Mouse (Mus musculus) ES-E14 (cell line): ENCODE measurements around the gene Polr1e. TPM values are rescaled to one million over a fixed set of nuclear protein-coding genes. Genes with fewer than 3 reads are reported as not detected.

Experiments used
- DNase-seq: peaks from one replicate; pipeline ENCODE4 v3.0.0-alpha.2; 2013; ENCODE audit warnings: low read depth, low spot score
- H3K27ac ChIP-seq: 2 replicates; pipeline ENCODE4 v1.5.1; 2012; ENCODE audit warnings: low read depth, mild to moderate bottlenecking, low read length, moderate library complexity, mixed read lengths; ENCODE audit not compliant: poor library complexity, insufficient read depth, severe bottlenecking
- H3K36me3 ChIP-seq: 2 replicates; pipeline ENCODE4 v1.6.1; 2012; ENCODE audit warnings: mild to moderate bottlenecking, low read length, moderate library complexity, mixed read lengths; ENCODE audit not compliant: control insufficient read depth, poor library complexity, insufficient read depth, severe bottlenecking
- H3K4me1 ChIP-seq, 2 experiments: fragments of 150-350 bp in 1 of 2; sonication (generic) in 1 of 2; 2 replicates each; pipeline ENCODE4 v1.6.1; 2012; ENCODE audit warnings: low read length in 2 of 2, mild to moderate bottlenecking in 1 of 2, mixed read lengths in 1 of 2; ENCODE audit not compliant: control insufficient read depth in 2 of 2, insufficient read depth in 2 of 2, poor library complexity in 1 of 2
- H3K4me3 ChIP-seq, 2 experiments: fragments of 150-350 bp in 1 of 2; sonication (generic) in 1 of 2; 2 replicates each; pipeline ENCODE4 v1.5.1; 2012; ENCODE audit warnings: low read length in 2 of 2, low read depth in 1 of 2, mild to moderate bottlenecking in 1 of 2, mixed read lengths in 1 of 2; ENCODE audit not compliant: insufficient read depth in 1 of 2, poor library complexity in 1 of 2, severe bottlenecking in 1 of 2
- H3K9ac ChIP-seq: 2 replicates; pipeline ENCODE4 v1.6.1; 2012; ENCODE audit warnings: low read depth, mild to moderate bottlenecking, low read length, mixed read lengths; ENCODE audit not compliant: poor library complexity, insufficient read depth, severe bottlenecking
- H3K9me3 ChIP-seq: fragments of 150-350 bp; sonication (generic); 2 replicates; pipeline ENCODE4 v1.6.1; 2012; ENCODE audit warnings: low read depth, mild to moderate bottlenecking, low read length; ENCODE audit not compliant: control insufficient read depth, insufficient read depth
- CHD2 ChIP-seq: IDR thresholded peaks from 2 replicates; pipeline ENCODE4 v1.6.1; 2014; ENCODE audit warnings: mild to moderate bottlenecking, low read depth, low read length, inconsistent platforms
- HCFC1 ChIP-seq: IDR thresholded peaks from 2 replicates; pipeline ENCODE4 v1.6.1; 2012; ENCODE audit warnings: low read length, inconsistent platforms, borderline replicate concordance; ENCODE audit not compliant: insufficient read depth
- MAFK ChIP-seq: IDR thresholded peaks from 2 replicates; pipeline ENCODE4 v1.6.1; 2014; ENCODE audit warnings: mild to moderate bottlenecking, low read depth, low read length, inconsistent platforms; ENCODE audit not compliant: insufficient read depth
- ZC3H11A ChIP-seq: IDR thresholded peaks from 2 replicates; pipeline ENCODE4 v1.6.1; 2012; ENCODE audit warnings: low read depth, mild to moderate bottlenecking, inconsistent platforms, low read length, borderline replicate concordance
- ZNF384 ChIP-seq: IDR thresholded peaks from 2 replicates; pipeline ENCODE4 v1.6.1; 2012; ENCODE audit warnings: low read depth, low read length, inconsistent platforms
- in situ Hi-C, 2 experiments: fragments of 600-800 bp; cut with MboI; formaldehyde crosslinking; loops; one replicate each; pipeline ENCODE4 v1.15.1; 2025; ENCODE audit warnings: low sequenced_read_pairs in 2 of 2, inconsistent platforms in 1 of 2; ENCODE audit not compliant: unreplicated experiment in 2 of 2
- total RNA-seq: library from RNA; depleted of rRNA; stranded (reverse); fragments of 300-350 nt; gene quantifications from 2 replicates; pipeline ENCODE4 v1.2.3, GENCODE M21; 2012

Polr1e gene
- total RNA-seq, 1 experiment = 33.0 TPM

DNA sequence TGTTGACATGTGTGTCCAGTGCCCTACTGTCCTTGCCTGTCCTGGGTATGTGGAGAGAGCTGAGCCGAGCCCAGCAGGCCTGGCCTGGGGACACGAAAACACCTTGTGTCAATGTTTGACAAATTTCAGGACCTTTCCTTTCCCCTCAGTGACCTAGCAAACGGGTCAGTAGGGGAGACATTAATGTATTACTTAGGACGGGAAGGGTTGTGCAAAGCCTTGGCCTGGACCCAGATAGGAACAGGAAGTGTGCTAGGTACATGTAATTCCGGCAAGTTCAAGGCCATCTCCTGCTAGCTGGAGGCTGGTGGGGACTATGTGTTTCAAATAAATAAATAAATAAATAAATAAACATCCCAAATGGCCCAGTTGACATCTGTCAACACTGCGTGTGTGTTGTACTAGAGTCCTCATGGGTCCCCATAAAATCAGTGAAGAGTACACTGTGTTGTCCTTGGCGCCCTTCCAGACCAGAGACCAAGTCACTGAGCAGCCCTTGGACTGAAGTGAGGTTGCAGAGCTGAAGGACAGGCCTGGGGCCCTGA is 38.5 kb upstream of the Polr1e start:
- H3K9me3 ChIP-seq = no peaks in the 10 kb centered on the region
- DNase-seq = no peak
- in situ Hi-C loops = no loop called here

DNA sequence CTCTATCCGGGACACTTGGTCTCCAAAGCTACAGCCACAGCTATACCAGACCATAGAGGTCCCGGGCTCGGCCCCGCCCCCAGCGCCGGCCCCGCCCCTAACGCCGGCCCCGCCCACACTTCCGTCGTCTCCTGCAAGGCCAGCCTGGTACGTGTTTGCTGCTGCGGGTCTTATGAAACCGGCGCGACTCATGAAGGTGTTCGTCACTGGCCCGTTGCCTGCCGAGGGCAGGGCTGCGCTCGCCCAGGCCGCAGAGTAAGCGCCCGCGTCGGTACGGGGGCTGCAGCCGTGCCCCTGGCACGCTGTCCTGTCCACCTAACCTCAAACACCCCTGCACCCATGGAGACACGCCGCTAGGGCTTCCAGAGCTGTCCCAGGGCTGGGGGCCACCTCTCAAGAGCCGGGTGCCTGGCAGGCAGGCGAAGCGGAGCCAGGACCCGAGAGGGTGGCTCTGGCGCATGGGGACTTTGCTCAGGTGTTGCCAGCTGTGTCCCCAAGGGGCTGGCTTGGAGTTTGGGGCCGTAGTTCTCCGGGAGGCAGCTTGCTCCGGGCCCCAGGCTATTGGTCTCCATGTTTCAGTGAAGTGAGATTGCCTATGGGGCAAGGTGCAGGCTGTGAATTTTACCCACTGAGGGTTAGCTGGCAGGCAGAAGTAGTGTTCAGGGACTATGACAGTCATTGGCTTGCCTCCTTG is 37.0 kb upstream of the Polr1e start, which contains the start of gene Grhpr:
TSS of gene Grhpr (plus strand) at position 116 of the 694 bp plus-strand sequence.
- H3K27ac ChIP-seq = no peak within 1 kb of the TSS
- H3K4me1 ChIP-seq = peaks cover 0 to 30% of the 10 kb centered on the region in 2 experiments; a peak in 2 of 4 replicates
- TF ChIP-seq MAFK = no peak
- TF ChIP-seq HCFC1 = no peak
- no peak for TF ChIP-seq ZNF384
- TF ChIP-seq ZC3H11A = no peak
- no peak for TF ChIP-seq CHD2
- H3K9ac ChIP-seq = peak within 1 kb of the TSS; percentile 69
- H3K36me3 ChIP-seq = peaks cover 15% of the 10 kb centered on the region
- in situ Hi-C loops = no loop called here
- H3K9me3 ChIP-seq = no peaks in the 10 kb centered on the region
- H3K4me3 ChIP-seq = peak within 1 kb of the TSS; percentile 72 to 97
- peak; percentile 86 for DNase-seq

More for the DNA sequence above, 38.5 kb upstream of the Polr1e start:
- no peak for TF ChIP-seq MAFK
- no peak for TF ChIP-seq ZNF384
- no peak for TF ChIP-seq CHD2
- no peak for TF ChIP-seq HCFC1
- no peak for TF ChIP-seq ZC3H11A
- Histone ChIP-seq H3K4me1 (peaks cover 0 to 30% of the 10 kb centered on the region in 2 experiments; a peak in 2 of 4 replicates), H3K27ac (no peak overlapping the region), H3K9ac (peak overlapping the region; percentile 2; the same call in 1 of the 2 replicates), H3K36me3 (peaks cover 6% of the 10 kb centered on the region; the same call in 1 of the 2 replicates), H3K4me3 (no peak overlapping the region)

DNA sequence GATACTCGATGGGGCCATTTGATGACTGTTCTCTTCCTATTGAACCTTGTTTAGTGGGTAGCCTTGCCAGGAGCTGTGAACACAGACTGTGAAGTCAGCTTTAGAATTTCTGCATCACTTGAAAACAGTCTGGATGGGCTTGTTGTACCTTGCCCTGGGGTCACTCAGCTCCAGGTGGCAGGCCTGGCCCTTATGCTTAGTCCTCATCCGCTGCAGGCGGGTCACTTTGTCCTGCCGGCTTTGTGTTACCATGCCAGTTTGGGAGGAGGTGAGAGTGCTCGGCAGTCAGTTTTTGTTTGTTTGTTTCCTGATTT is 36.5 kb upstream of the Polr1e start:
- Histone ChIP-seq H3K4me1 (peaks cover 0 to 30% of the 10 kb centered on the region in 2 experiments; a peak in 2 of 4 replicates), H3K9me3 (no peaks in the 10 kb centered on the region), H3K4me3 (peak overlapping the region; percentile 72 to 97), H3K36me3 (peaks cover 18% of the 10 kb centered on the region), H3K27ac (no peak overlapping the region), H3K9ac (peak overlapping the region; percentile 69)
- DNase-seq = no peak
- in situ Hi-C loops = no loop called here
- TF ChIP-seq ZNF384 (no peak), ZC3H11A (no peak), HCFC1 (no peak), MAFK (no peak), CHD2 (no peak)

DNA sequence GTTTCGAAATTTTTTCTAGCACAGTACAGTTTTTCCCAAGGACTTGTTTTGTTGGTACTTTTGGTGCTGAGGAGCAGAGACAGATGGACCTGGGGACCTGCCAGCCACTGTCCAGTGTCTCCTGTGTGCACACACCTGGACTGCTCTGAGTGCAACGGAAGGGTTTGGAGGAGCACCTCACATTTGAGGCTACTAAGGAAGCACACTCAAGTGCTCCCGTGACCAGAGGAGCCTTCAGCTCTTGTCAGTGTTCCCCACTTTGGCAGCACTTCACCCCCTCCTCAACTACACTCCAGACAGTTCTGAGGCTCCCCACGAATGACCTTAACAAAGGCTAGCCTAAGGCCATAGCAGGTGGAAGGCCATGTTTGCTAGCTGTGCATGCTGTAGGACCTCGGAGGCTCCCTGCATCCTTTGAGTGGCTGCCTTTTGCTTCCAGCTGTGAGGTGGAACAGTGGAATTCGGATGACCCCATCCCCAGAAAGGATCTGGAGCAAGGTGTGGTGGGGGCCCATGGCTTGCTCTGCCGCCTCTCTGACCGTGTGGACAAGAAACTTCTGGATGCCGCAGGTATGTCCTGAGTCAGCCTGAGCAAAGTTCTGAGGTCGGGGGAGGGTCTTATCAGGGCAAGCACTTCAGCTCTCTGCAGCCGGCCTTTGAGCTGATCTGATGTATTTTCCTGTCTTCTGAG is 35.8 kb upstream of the Polr1e start:
- no peak for DNase-seq
- H3K4me3 ChIP-seq = peak overlapping the region in 1 of 2 experiments; percentile 72; a peak in 2 of 4 replicates
- TF ChIP-seq ZNF384 (no peak), HCFC1 (no peak), CHD2 (no peak), ZC3H11A (no peak), MAFK (no peak)
- H3K27ac ChIP-seq = no peak overlapping the region
- H3K36me3 ChIP-seq = peaks cover 21% of the 10 kb centered on the region
- in situ Hi-C loops = no loop called here
- no peak overlapping the region for H3K9ac ChIP-seq
- H3K4me1 ChIP-seq = peaks cover 0 to 30% of the 10 kb centered on the region in 2 experiments; a peak in 2 of 4 replicates
- no peaks in the 10 kb centered on the region for H3K9me3 ChIP-seq
